Mouse (Mus musculus) lung, postnatal 0 days (tissue): ENCODE measurements at regions not wholly inside any gene's neighbourhood (a gene's known extent, or its start where the extent isn't known, plus 50 kb on each side); places are given as distances from the start of the nearest gene placed in this dataset.

Source experiments
- CTCF ChIP-seq: IDR thresholded peaks from 2 replicates; pipeline ENCODE4 v1.5.1; 2016; ENCODE audit warnings: antibody characterized with exemption, mild to moderate bottlenecking
- EP300 ChIP-seq: IDR thresholded peaks from 2 replicates; pipeline ENCODE4 v1.6.1; 2016; ENCODE audit warnings: antibody characterized with exemption, mild to moderate bottlenecking, control low read depth

DNA sequence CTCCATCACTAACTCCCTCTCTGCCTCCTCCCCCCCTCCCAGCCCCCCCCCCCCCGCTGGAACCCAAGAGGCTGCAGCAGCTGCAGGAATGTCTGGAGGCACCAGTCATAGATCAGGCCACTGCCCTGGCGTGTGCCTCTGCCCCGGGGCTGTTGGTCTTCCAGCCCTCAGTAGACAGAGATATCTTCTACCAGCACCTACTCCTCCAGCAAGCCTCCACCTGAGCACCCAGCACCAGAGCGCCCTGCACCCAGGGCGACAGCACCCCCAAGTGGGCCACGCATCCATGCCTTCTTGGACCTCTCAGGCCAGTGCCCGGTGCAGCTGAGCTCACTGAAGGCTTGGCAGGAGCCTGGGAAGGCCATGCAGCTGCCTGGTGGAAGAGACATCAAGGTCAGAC is 936.5 kb downstream of the Diaph3 start:
- TF ChIP-seq CTCF (no peak), EP300 (no peak)
